Mouse (Mus musculus): ENCODE data around the gene Gcc2.
"Not testable (repeated sequence)": the region's sequence is repeated elsewhere in the genome, so short reads cannot be mapped to it uniquely, and the experiment has no call there.

Gcc2 gene

GRCm38 (mm10) chr10:58231779-58232640 lies 23.3 kb upstream of the Gcc2 start:
- peak; percentile 48 for DNase-seq (ENCODE audit: low spot score)

DNA sequence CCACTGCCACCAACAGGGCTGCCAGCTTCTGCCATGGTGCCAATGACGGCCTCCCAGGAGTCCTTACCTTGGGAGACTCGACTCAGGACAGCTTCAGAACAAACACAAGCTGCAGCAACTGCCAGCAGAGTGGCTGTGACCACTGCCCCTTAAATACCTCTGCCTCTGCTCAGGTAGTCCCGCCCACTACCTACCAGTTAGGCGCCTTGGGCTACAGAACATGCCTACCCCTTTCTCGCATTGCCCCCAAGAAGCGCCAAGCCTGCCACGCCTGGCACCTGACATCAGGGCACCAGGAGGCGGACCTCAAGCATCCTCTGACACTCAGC lies 22.7 kb upstream of the Gcc2 start, which contains the start of gene Duxf3:
Gene Duxf3, minus strand, starts transcription at position 35 of the 329 bp plus-strand sequence.
- not testable (repeated sequence) for DNase-seq (ENCODE audit: low spot score)

- not testable (repeated sequence) for DNase-seq (ENCODE audit: low spot score)
Measured at GRCm38 (mm10) chr10:58233054-58233739, 22.1 kb upstream of the Gcc2 start.

- DNase-seq (ENCODE audit: low spot score), result not testable (repeated sequence)
Measured at GRCm38 (mm10) chr10:58233740-58234121, 21.6 kb upstream of the Gcc2 start.

GRCm38 (mm10) chr10:58234985-58235384 lies 20.3 kb upstream of the Gcc2 start:
- DNase-seq (ENCODE audit: low spot score), result not testable (repeated sequence)

GRCm38 (mm10) chr10:58236613-58237012 lies 18.7 kb upstream of the Gcc2 start, which contains the start of gene Gm4981:
TSS of gene Gm4981 (minus strand) at chr10:58236701.
- no peak for DNase-seq (ENCODE audit: low spot score)

- not testable (repeated sequence) for DNase-seq (ENCODE audit: low spot score)
Measured at GRCm38 (mm10) chr10:58238984-58239740, 16.1 kb upstream of the Gcc2 start.

DNA sequence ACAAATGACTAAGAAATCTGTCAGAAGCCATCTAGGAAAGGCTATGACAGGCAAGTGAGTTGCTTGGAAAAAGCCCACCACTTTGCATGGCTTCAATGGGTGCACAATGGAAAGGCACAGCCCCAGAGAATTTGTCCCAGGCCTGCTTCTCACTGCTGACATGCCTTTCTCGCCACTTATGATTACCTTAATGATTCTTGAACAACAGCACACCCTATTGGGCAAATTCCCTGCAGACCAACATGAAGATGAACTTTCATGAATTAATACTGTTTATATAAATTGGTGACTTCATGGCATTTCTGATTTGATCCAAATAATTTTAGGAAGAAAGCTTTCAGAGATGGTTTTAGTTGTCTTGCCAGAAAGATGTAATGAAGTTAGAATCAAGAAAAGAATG lies 5.8 kb upstream of the Gcc2 start:
- DNase-seq (ENCODE audit: low spot score), result no peak

GRCm38 (mm10) chr10:58254635-58255175 lies 592 bp upstream of the Gcc2 start:
- no peak for DNase-seq (ENCODE audit: low spot score)

GRCm38 (mm10) chr10:58255954-58256353 lies 657 bp downstream of the Gcc2 start:
- peak; percentile 18 for DNase-seq (ENCODE audit: low spot score)

GRCm38 (mm10) chr10:58258466-58258865 lies 3.2 kb downstream of the Gcc2 start:
- peak; percentile 31 for DNase-seq (ENCODE audit: low spot score)

GRCm38 (mm10) chr10:58282238-58282637 lies 26.9 kb downstream of the Gcc2 start:
- DNase-seq (ENCODE audit: low spot score), result no peak

DNA sequence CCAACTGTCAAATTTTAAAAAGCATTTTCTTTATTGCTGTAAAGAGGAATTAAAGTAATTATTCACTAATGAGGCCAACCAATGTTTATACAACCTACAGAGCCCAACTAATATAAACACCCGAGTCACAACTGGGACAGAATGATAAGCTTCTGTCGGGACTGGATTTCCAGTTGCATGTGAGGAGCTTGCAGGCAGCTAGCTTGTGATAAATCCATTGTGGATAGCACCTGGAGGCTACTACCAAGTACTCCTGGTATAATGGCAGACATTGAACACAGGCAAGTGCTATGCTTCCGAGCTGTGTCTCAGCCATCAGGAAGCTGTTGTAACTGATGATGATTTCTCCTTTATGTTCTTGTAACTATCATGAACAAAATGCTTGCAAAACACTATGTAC lies 35.4 kb downstream of the Gcc2 start:
- no peak for DNase-seq (ENCODE audit: low spot score)

- no peak for DNase-seq (ENCODE audit: low spot score)
Measured at GRCm38 (mm10) chr10:58294246-58294645, 38.9 kb downstream of the Gcc2 start.

DNA sequence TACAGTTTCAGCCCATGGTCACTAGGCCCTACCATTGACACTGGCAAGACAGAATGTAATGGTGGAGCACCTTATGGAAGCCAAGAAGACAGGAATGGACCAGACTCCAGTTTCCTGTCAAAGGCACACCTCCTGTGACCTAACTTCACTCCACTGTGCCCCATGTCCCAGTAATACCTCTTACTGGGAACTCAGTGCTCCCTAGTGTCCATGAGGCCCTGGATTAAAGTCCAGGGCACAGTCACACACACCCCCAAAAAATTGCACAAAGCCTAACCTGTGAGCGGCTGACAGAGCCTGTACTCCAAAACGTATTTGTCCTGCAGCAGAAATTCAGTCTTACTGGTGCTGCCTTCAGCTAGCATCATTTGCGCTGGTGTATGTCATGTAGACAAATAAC lies 40.3 kb downstream of the Gcc2 start:
- no peak for DNase-seq (ENCODE audit: low spot score)

DNA sequence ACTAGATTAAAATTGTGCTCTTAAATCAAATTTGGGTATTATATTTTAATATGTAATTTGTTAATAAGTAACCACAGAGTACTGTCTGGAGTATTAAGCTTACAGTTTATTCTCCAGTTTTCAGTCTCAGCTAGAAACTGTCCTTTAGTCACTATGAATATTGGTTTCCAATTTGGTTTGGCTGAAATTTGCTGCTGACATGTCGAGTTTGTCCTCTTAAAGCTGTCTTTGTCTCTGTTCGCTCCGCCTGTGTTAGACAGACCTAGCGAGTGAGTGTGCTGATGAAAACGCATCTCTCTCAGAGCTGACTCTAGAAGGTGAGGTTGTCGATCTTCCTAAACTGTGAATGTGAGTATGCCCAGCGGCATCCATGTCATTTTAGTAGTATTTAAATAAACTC lies 49.7 kb downstream of the Gcc2 start:
- DNase-seq (ENCODE audit: low spot score), result no peak

GRCm38 (mm10) chr10:58306897-58307296 lies 51.6 kb downstream of the Gcc2 start:
- no peak for DNase-seq (ENCODE audit: low spot score)

DNA sequence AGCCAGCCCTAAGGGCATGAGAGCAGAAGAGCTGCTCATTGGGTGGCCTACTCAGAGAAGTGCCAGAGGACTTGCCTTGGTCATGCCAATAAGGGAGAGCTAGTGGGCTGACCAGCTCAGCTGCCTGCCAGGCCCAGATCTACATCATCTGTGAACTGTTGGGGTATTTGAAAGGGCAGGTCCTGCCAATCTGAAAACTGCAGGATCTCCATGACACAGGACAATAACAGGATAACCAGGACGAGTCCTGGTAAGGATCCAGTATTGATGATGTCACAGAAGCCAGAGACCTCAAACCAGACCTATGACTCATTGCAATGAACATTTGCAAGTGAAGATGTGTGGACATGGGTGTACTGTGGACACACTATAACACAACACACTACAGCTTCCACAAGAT lies 55.5 kb downstream of the Gcc2 start:
- DNase-seq (ENCODE audit: low spot score), result no peak

DNA sequence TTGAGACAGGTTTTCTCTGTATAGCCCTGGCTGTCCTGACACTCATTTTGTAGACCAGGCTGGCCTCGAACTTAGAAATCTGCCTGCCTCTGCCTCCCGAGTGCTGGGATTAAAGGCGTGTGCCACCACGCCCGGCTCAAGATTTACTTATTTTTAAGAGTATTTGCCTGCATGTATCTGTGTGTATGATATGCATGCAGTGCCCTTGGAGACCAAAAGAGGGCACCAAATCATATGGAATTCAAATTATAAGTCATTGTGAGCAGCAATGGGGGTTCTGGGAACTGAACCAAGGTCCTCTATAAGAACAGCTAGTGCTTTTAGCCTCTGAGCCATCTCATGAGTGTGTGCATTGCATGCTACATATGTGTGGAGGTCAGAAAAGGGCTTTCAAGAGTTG lies 57.6 kb downstream of the Gcc2 start:
- no peak for DNase-seq (ENCODE audit: low spot score)

GRCm38 (mm10) chr10:58320881-58321280 lies 65.6 kb downstream of the Gcc2 start:
- no peak for DNase-seq (ENCODE audit: low spot score)

GRCm38 (mm10) chr10:58322361-58323027 lies 67.2 kb downstream of the Gcc2 start:
- DNase-seq (ENCODE audit: low spot score), result no peak
